Mouse (Mus musculus) myocyte (in vitro differentiated cells): ENCODE data around the gene Ubxn6. TPM values are rescaled to one million over a fixed set of nuclear protein-coding genes. Genes with fewer than 3 reads are reported as not detected.

Source experiments
- H3K27me3 ChIP-seq: one replicate; pipeline ENCODE4 v1.6.1; 2011; ENCODE audit not compliant: control insufficient read depth, insufficient read depth, insufficient read length
- H3K36me3 ChIP-seq: one replicate; pipeline ENCODE4 v1.6.1; 2011; ENCODE audit not compliant: control insufficient read depth, insufficient read depth
- H3K4me2 ChIP-seq: one replicate; pipeline ENCODE4 v1.6.1; 2011; ENCODE audit warnings: low read depth, control low read depth
- H3K4me3 ChIP-seq: one replicate; pipeline ENCODE4 v1.5.1; 2011; ENCODE audit warnings: mild to moderate bottlenecking, control low read depth, moderate library complexity
- H3K79me2 ChIP-seq: one replicate; pipeline ENCODE4 v1.6.1; 2011; ENCODE audit not compliant: control insufficient read depth, insufficient read depth
- H3ac ChIP-seq: one replicate; pipeline ENCODE4 v1.6.1; 2011; ENCODE audit not compliant: control insufficient read depth, insufficient read length
- CEBPB ChIP-seq: IDR thresholded peaks from 2 replicates; pipeline ENCODE4 v1.6.1; 2011; ENCODE audit warnings: mild to moderate bottlenecking, moderate library complexity; ENCODE audit not compliant: poor library complexity, insufficient read depth, severe bottlenecking
- E2F4 ChIP-seq: IDR thresholded peaks from one replicate; pipeline ENCODE4 v1.6.1; 2011; ENCODE audit warnings: mild to moderate bottlenecking, control low read depth, moderate library complexity; ENCODE audit not compliant: insufficient read depth
- MAX ChIP-seq: IDR thresholded peaks from one replicate; pipeline ENCODE4 v1.6.1; 2011; ENCODE audit warnings: low read depth, mild to moderate bottlenecking, control low read depth
- MYOD1 ChIP-seq, 3 experiments: IDR thresholded peaks; one replicate each; pipeline ENCODE4 v1.6.1; 2011; ENCODE audit warnings: control low read depth in 2 of 3, low read depth in 2 of 3, mild to moderate bottlenecking in 2 of 3, moderate library complexity in 1 of 3; ENCODE audit not compliant: insufficient read length in 2 of 3, control insufficient read depth in 1 of 3
- MYOG ChIP-seq, 3 experiments: IDR thresholded peaks; one replicate each; pipeline ENCODE4 v1.6.1; 2011; ENCODE audit warnings: control low read depth in 2 of 3, low read depth in 2 of 3, mild to moderate bottlenecking in 2 of 3; ENCODE audit not compliant: insufficient read length in 2 of 3, control insufficient read depth in 1 of 3, insufficient read depth in 1 of 3
- POLR2A ChIP-seq: IDR thresholded peaks from one replicate; pipeline ENCODE4 v1.6.1; 2011; ENCODE audit warnings: low read depth, mild to moderate bottlenecking, control low read depth, moderate library complexity; ENCODE audit not compliant: insufficient read length
- POLR2AphosphoS2 ChIP-seq: IDR thresholded peaks from one replicate; pipeline ENCODE4 v1.6.1; 2011; ENCODE audit warnings: low read depth, control low read depth; ENCODE audit not compliant: insufficient read length
- REST ChIP-seq: IDR thresholded peaks from one replicate; pipeline ENCODE4 v1.6.1; 2011; ENCODE audit warnings: mild to moderate bottlenecking, control low read depth, moderate library complexity; ENCODE audit not compliant: insufficient read depth, insufficient read length
- SRF ChIP-seq: IDR thresholded peaks from one replicate; pipeline ENCODE4 v1.6.1; 2011; ENCODE audit warnings: low read depth; ENCODE audit not compliant: control insufficient read depth, insufficient read length
- TCF12 ChIP-seq: IDR thresholded peaks from one replicate; pipeline ENCODE4 v1.6.1; 2011; ENCODE audit warnings: mild to moderate bottlenecking, control low read depth; ENCODE audit not compliant: poor library complexity, insufficient read depth, severe bottlenecking
- TCF3 ChIP-seq: IDR thresholded peaks from one replicate; pipeline ENCODE4 v1.6.1; 2011; ENCODE audit warnings: low read depth, control low read depth; ENCODE audit not compliant: insufficient read length
- USF1 ChIP-seq: IDR thresholded peaks from one replicate; pipeline ENCODE4 v1.6.1; 2011; ENCODE audit warnings: low read depth, mild to moderate bottlenecking, control low read depth, moderate library complexity
- polyA plus RNA-seq: library from polyadenylated mRNA; unstranded; fragments of >200 nt; fragmentation: generic; extraction: Trizol; gene quantifications from one replicate; pipeline ENCODE4 v1.2.1, GENCODE M21; 2012; ENCODE audit warnings: missing spikeins

The Ubxn6 gene
- polyA plus RNA-seq, 1 experiment, result 54.3 TPM

GRCm38 (mm10) chr17:56119981-56120880, 45.4 kb upstream of the Ubxn6 start:
- Histone ChIP-seq H3K36me3 (no peaks in the 10 kb centered on the region), H3K79me2 (no peaks in the 10 kb centered on the region), H3K27me3 (peaks cover 40% of the 10 kb centered on the region), H3ac (no peak overlapping the region), H3K4me2 (no peak overlapping the region), H3K4me3 (no peak overlapping the region)
- TF ChIP-seq MYOG (IDR thresholded peaks at IDR 0.05; ENCODE audit: control insufficient read depth in 1 of 3, insufficient read depth in 1 of 3, insufficient read length in 2 of 3, low read depth in 2 of 3), result no peak
- TF ChIP-seq TCF12, result no peak
- no peak for TF ChIP-seq SRF
- no peak for TF ChIP-seq E2F4
- TF ChIP-seq MAX, result no peak
- no peak for TF ChIP-seq USF1
- no peak for TF ChIP-seq CEBPB
- TF ChIP-seq TCF3, result no peak
- TF ChIP-seq POLR2A, result no peak
- TF ChIP-seq MYOD1 (IDR thresholded peaks at IDR 0.05; ENCODE audit: control insufficient read depth in 1 of 3, insufficient read length in 2 of 3, low read depth in 2 of 3), result no peak
- no peak for TF ChIP-seq POLR2AphosphoS2
- no peak for TF ChIP-seq REST

- peaks cover 40% of the 10 kb centered on the region for H3K27me3 ChIP-seq
- H3ac ChIP-seq, result no peak overlapping the region
- H3K4me3 ChIP-seq, result no peak overlapping the region
- H3K79me2 ChIP-seq, result no peaks in the 10 kb centered on the region
- H3K4me2 ChIP-seq, result no peak overlapping the region
- no peaks in the 10 kb centered on the region for H3K36me3 ChIP-seq
- TF ChIP-seq SRF (no peak), CEBPB (no peak), REST (no peak), MAX (no peak), TCF3 (no peak), MYOG (IDR thresholded peaks at IDR 0.05; ENCODE audit: control insufficient read depth in 1 of 3, insufficient read depth in 1 of 3, insufficient read length in 2 of 3, low read depth in 2 of 3) (no peak), USF1 (no peak), TCF12 (no peak), POLR2A (no peak), POLR2AphosphoS2 (no peak), E2F4 (no peak), MYOD1 (IDR thresholded peaks at IDR 0.05; ENCODE audit: control insufficient read depth in 1 of 3, insufficient read length in 2 of 3, low read depth in 2 of 3) (no peak)
Observed at GRCm38 (mm10) chr17:56119431-56119830, 44.6 kb upstream of the Ubxn6 start.

GRCm38 (mm10) chr17:56117251-56117710, 42.5 kb upstream of the Ubxn6 start, which contains the start of gene Plin5:
Plin5 (minus strand) TSS chr17:56117596.
- no peak within 1 kb of the TSS for H3K4me2 ChIP-seq
- H3K36me3 ChIP-seq, result no peaks in the 10 kb centered on the region
- H3K4me3 ChIP-seq, result no peak within 1 kb of the TSS
- TF ChIP-seq CEBPB, result no peak
- peak in 1 of 3 experiments; percentile 33 for TF ChIP-seq MYOG (IDR thresholded peaks at IDR 0.05; ENCODE audit: control insufficient read depth in 1 of 3, insufficient read depth in 1 of 3, insufficient read length in 2 of 3, low read depth in 2 of 3)
- TF ChIP-seq MYOD1 (IDR thresholded peaks at IDR 0.05; ENCODE audit: control insufficient read depth in 1 of 3, insufficient read length in 2 of 3, low read depth in 2 of 3), result no peak
- TF ChIP-seq SRF, result no peak
- H3K27me3 ChIP-seq, result peaks cover 40% of the 10 kb centered on the region
- no peaks in the 10 kb centered on the region for H3K79me2 ChIP-seq
- no peak within 1 kb of the TSS for H3ac ChIP-seq

- no peaks in the 10 kb centered on the region for H3K79me2 ChIP-seq
- no peaks in the 10 kb centered on the region for H3K36me3 ChIP-seq
- H3K27me3 ChIP-seq, result peaks cover 34% of the 10 kb centered on the region
- H3ac ChIP-seq, result no peak overlapping the region
- no peak overlapping the region for H3K4me2 ChIP-seq
- TF ChIP-seq USF1 (no peak), E2F4 (no peak), POLR2AphosphoS2 (no peak)
- H3K4me3 ChIP-seq, result no peak overlapping the region
Observed at GRCm38 (mm10) chr17:56116193-56116592, 41.4 kb upstream of the Ubxn6 start.

GRCm38 (mm10) chr17:56112743-56113142, 37.9 kb upstream of the Ubxn6 start:
- no peak for TF ChIP-seq POLR2AphosphoS2
- no peak for TF ChIP-seq SRF
- TF ChIP-seq CEBPB, result no peak
- no peak for TF ChIP-seq USF1
- no peak for TF ChIP-seq TCF12
- no peak for TF ChIP-seq TCF3
- no peak for TF ChIP-seq E2F4
- no peak for TF ChIP-seq MAX
- no peak for TF ChIP-seq MYOG (IDR thresholded peaks at IDR 0.05; ENCODE audit: control insufficient read depth in 1 of 3, insufficient read depth in 1 of 3, insufficient read length in 2 of 3, low read depth in 2 of 3)
- TF ChIP-seq MYOD1 (IDR thresholded peaks at IDR 0.05; ENCODE audit: control insufficient read depth in 1 of 3, insufficient read length in 2 of 3, low read depth in 2 of 3), result no peak
- TF ChIP-seq POLR2A, result no peak
- TF ChIP-seq REST, result no peak
- no peaks in the 10 kb centered on the region for H3K79me2 ChIP-seq
- H3K27me3 ChIP-seq, result peaks cover 14% of the 10 kb centered on the region
- H3ac ChIP-seq, result no peak overlapping the region
- no peaks in the 10 kb centered on the region for H3K36me3 ChIP-seq
- no peak overlapping the region for H3K4me2 ChIP-seq
- no peak overlapping the region for H3K4me3 ChIP-seq
